Mouse (Mus musculus): ENCODE data around the gene Upk2. TPM values are rescaled to one million over a fixed set of nuclear protein-coding genes. Genes with fewer than 3 reads are reported as not detected.

Upk2 gene
- polyA plus RNA-seq (2012; ENCODE audit: low replicate concordance), result not detected in 2 replicates

GRCm38 (mm10) chr9:44454891-44455220, at the start of gene Upk2:
TSS of gene Upk2 (minus strand) at chr9:44454976.

GRCm38 (mm10) chr9:44482552-44482951, 27.8 kb upstream of the Upk2 start, which contains the start of gene Bcl9l:
TSS of gene Bcl9l (plus strand) at chr9:44482825.

GRCm38 (mm10) chr9:44440961-44441360, 13.8 kb downstream of the Upk2 start, which contains the start of gene Foxr1:
TSS of gene Foxr1 (minus strand) at chr9:44441136.

GRCm38 (mm10) chr9:44418519-44419385, 36.0 kb downstream of the Upk2 start, which contains the start of gene Ccdc84:
TSS of gene Ccdc84 (minus strand) at chr9:44418569.

GRCm38 (mm10) chr9:44406906-44407751, 47.6 kb downstream of the Upk2 start, which contains the start of the genes Rps25 and Trappc4:
TSS of gene Rps25 (plus strand) at chr9:44407139.
TSS of gene Trappc4 (minus strand) at chr9:44407600.

Other genes with a start within 250 kb of the Upk2 start
- gene Cbl, start 220.9 kb downstream of the Upk2 start, polyA plus RNA-seq (2012; ENCODE audit: low replicate concordance), result 24.4 and 63.9 TPM in 2 replicates
- gene Ccdc153, start 214.3 kb downstream of the Upk2 start, polyA plus RNA-seq (2012; ENCODE audit: low replicate concordance), result not detected in 2 replicates
- gene Pdzd3, start 203.5 kb downstream of the Upk2 start, polyA plus RNA-seq (2012; ENCODE audit: low replicate concordance), result 0.12 TPM in 1 of 2 replicates, not detected in the other
- gene Nlrx1, start 186.4 kb downstream of the Upk2 start, polyA plus RNA-seq (2012; ENCODE audit: low replicate concordance), result 9.7 and 13.4 TPM in 2 replicates
- gene Abcg4, start 166.4 kb downstream of the Upk2 start, polyA plus RNA-seq (2012; ENCODE audit: low replicate concordance), result 0.55 and 16.6 TPM in 2 replicates
- gene Hinfp, start 149.3 kb downstream of the Upk2 start, polyA plus RNA-seq (2012; ENCODE audit: low replicate concordance), result 6.5 and 11.9 TPM in 2 replicates
- 71.2 and 157 TPM in 2 replicates for gene C2cd2l, start 134.7 kb downstream of the Upk2 start, polyA plus RNA-seq (2012; ENCODE audit: low replicate concordance)
- 6.6 and 8.5 TPM in 2 replicates for gene Dpagt1, start 129.0 kb downstream of the Upk2 start, polyA plus RNA-seq (2012; ENCODE audit: low replicate concordance)
- 328 and 392 TPM in 2 replicates for gene H2afx, start 120.3 kb downstream of the Upk2 start, polyA plus RNA-seq (2012; ENCODE audit: low replicate concordance)
- 18.2 and 149 TPM in 2 replicates for gene Hmbs, start 110.7 kb downstream of the Upk2 start, polyA plus RNA-seq (2012; ENCODE audit: low replicate concordance)
- gene Vps11, start 93.3 kb downstream of the Upk2 start, polyA plus RNA-seq (2012; ENCODE audit: low replicate concordance), result 16.2 and 21.1 TPM in 2 replicates
- gene Hyou1, start 75.5 kb downstream of the Upk2 start, polyA plus RNA-seq (2012; ENCODE audit: low replicate concordance), result 28.2 and 32.0 TPM in 2 replicates
- 8.0 and 12.1 TPM in 2 replicates for gene Slc37a4, start 58.1 kb downstream of the Upk2 start, polyA plus RNA-seq (2012; ENCODE audit: low replicate concordance)
- gene Rps25, start 47.8 kb downstream of the Upk2 start, polyA plus RNA-seq (2012; ENCODE audit: low replicate concordance), result 96.1 and 158 TPM in 2 replicates
- 8.7 and 13.4 TPM in 2 replicates for gene Trappc4, start 47.4 kb downstream of the Upk2 start, polyA plus RNA-seq (2012; ENCODE audit: low replicate concordance)
- gene Ccdc84, start 36.4 kb downstream of the Upk2 start, polyA plus RNA-seq (2012; ENCODE audit: low replicate concordance), result 18.4 and 42.8 TPM in 2 replicates
- 0.65 and 3.6 TPM in 2 replicates for gene Foxr1, start 13.8 kb downstream of the Upk2 start, polyA plus RNA-seq (2012; ENCODE audit: low replicate concordance)
- gene Bcl9l, start 27.8 kb upstream of the Upk2 start, polyA plus RNA-seq (2012; ENCODE audit: low replicate concordance), result 168 and 344 TPM in 2 replicates
- 27.2 and 68.3 TPM in 2 replicates for gene Cxcr5, start 106.9 kb upstream of the Upk2 start, polyA plus RNA-seq (2012; ENCODE audit: low replicate concordance)
- 68.7 and 147 TPM in 2 replicates for gene Ddx6, start 149.9 kb upstream of the Upk2 start, polyA plus RNA-seq (2012; ENCODE audit: low replicate concordance)
- gene Treh, start 218.3 kb upstream of the Upk2 start, polyA plus RNA-seq (2012; ENCODE audit: low replicate concordance), result not detected in 2 replicates